Mouse (Mus musculus): ENCODE measurements around the gene Olfr1138. TPM values are rescaled to one million over a fixed set of nuclear protein-coding genes. Genes with fewer than 3 reads are reported as not detected.

The Olfr1138 gene
- total RNA-seq (2021): not detected
- long read RNA-seq, experiment 1: 0 reads
- long read RNA-seq, experiment 2: 0 reads

GRCm38 (mm10) chr2:87739878-87740277, at the start of gene Olfr1138:
TSS of gene Olfr1138 (minus strand) at chr2:87739978.
- DNase-seq: no peak
- intact Hi-C loops (cut with DNase I): no loop called here

- intact Hi-C loops (cut with DNase I): no loop called here
- no peak for DNase-seq
Observed at GRCm38 (mm10) chr2:87779183-87779582, 39.4 kb upstream of the Olfr1138 start, which contains the start of gene Olfr152. TSS of gene Olfr152 (plus strand) at chr2:87779483.

- intact Hi-C loops (cut with DNase I): no loop called here
- DNase-seq: no peak
Observed at GRCm38 (mm10) chr2:87776143-87776542, 36.4 kb upstream of the Olfr1138 start.

GRCm38 (mm10) chr2:87753891-87754290, 14.1 kb upstream of the Olfr1138 start, which contains the start of gene Olfr1141:
TSS of gene Olfr1141 (minus strand) at chr2:87753991.
- DNase-seq: no peak
- intact Hi-C loops (cut with DNase I): no loop called here

GRCm38 (mm10) chr2:87743452-87743851, 3.7 kb upstream of the Olfr1138 start, which contains the start of gene Olfr1140:
TSS of gene Olfr1140 (plus strand) at chr2:87743752.
- no peak for DNase-seq
- intact Hi-C loops (cut with DNase I): no loop called here

GRCm38 (mm10) chr2:87713079-87713478, 26.7 kb downstream of the Olfr1138 start, which contains the start of gene Olfr1137:
TSS of gene Olfr1137 (minus strand) at chr2:87713179.
- DNase-seq: no peak
- intact Hi-C loops (cut with DNase I): no loop called here

- intact Hi-C loops (cut with DNase I): no loop called here
- no peak for DNase-seq
Observed at GRCm38 (mm10) chr2:87693847-87694246, 45.9 kb downstream of the Olfr1138 start, which contains the start of gene Olfr1136. TSS of gene Olfr1136 (minus strand) at chr2:87693947.

Other genes with a start within 250 kb of the Olfr1138 start
- not detected for gene Pramel7, start 242.9 kb downstream of the Olfr1138 start, total RNA-seq (2021)
- gene Pramel6, start 233.4 kb downstream of the Olfr1138 start, total RNA-seq (2021): not detected
- gene Olfr153, start 208.2 kb downstream of the Olfr1138 start, total RNA-seq (2021): not detected
- not detected for gene Olfr1128, start 194.4 kb downstream of the Olfr1138 start, total RNA-seq (2021)
- not detected for gene Olfr1129, start 166.1 kb downstream of the Olfr1138 start, total RNA-seq (2021)
- not detected for gene Olfr1130, start 133.8 kb downstream of the Olfr1138 start, total RNA-seq (2021)
- gene Olfr1131, start 112.9 kb downstream of the Olfr1138 start, total RNA-seq (2021): not detected
- not detected for gene Olfr1132, start 102.4 kb downstream of the Olfr1138 start, total RNA-seq (2021)
- gene Olfr1133, start 92.6 kb downstream of the Olfr1138 start, total RNA-seq (2021): not detected
- gene Olfr1134, start 81.5 kb downstream of the Olfr1138 start, total RNA-seq (2021): not detected
- gene Olfr1135, start 66.3 kb downstream of the Olfr1138 start, total RNA-seq (2021): not detected
- gene Olfr1136, start 46.0 kb downstream of the Olfr1138 start, total RNA-seq (2021): not detected
- not detected for gene Olfr1137, start 26.8 kb downstream of the Olfr1138 start, total RNA-seq (2021)
- not detected for gene Olfr1140, start 3.8 kb upstream of the Olfr1138 start, total RNA-seq (2021)
- gene Olfr1141, start 14.0 kb upstream of the Olfr1138 start, total RNA-seq (2021): not detected
- not detected for gene Olfr152, start 39.5 kb upstream of the Olfr1138 start, total RNA-seq (2021)
- gene Olfr1143, start 60.6 kb upstream of the Olfr1138 start, total RNA-seq (2021): not detected
- gene Olfr1145, start 69.8 kb upstream of the Olfr1138 start, total RNA-seq (2021): not detected
- gene Olfr1148, start 90.6 kb upstream of the Olfr1138 start, total RNA-seq (2021): not detected
- not detected for gene Olfr1150-ps1, start 104.0 kb upstream of the Olfr1138 start, total RNA-seq (2021)
- not detected for gene Olfr1151, start 115.9 kb upstream of the Olfr1138 start, total RNA-seq (2021)
- not detected for gene Olfr1152, start 126.5 kb upstream of the Olfr1138 start, total RNA-seq (2021)
- gene Olfr1153, start 155.0 kb upstream of the Olfr1138 start, total RNA-seq (2021): not detected
- not detected for gene Olfr1154, start 165.2 kb upstream of the Olfr1138 start, total RNA-seq (2021)
- gene Olfr1155, start 205.2 kb upstream of the Olfr1138 start, total RNA-seq (2021): not detected
- gene Olfr1156, start 213.1 kb upstream of the Olfr1138 start, total RNA-seq (2021): not detected
- gene Olfr1157, start 228.3 kb upstream of the Olfr1138 start, total RNA-seq (2021): not detected
- gene Olfr74, start 234.7 kb upstream of the Olfr1138 start, total RNA-seq (2021): not detected